Mouse (Mus musculus): ENCODE measurements around the gene Gm20388. TPM values are rescaled to one million over a fixed set of nuclear protein-coding genes. Genes with fewer than 3 reads are reported as not detected.
"Not testable (repeated sequence)": the region's sequence is repeated elsewhere in the genome, so short reads cannot be mapped to it uniquely, and the experiment has no call there.

Gene Gm20388
- polyA plus RNA-seq, 1 experiment from 2014 or later: 4.4 TPM

DNA sequence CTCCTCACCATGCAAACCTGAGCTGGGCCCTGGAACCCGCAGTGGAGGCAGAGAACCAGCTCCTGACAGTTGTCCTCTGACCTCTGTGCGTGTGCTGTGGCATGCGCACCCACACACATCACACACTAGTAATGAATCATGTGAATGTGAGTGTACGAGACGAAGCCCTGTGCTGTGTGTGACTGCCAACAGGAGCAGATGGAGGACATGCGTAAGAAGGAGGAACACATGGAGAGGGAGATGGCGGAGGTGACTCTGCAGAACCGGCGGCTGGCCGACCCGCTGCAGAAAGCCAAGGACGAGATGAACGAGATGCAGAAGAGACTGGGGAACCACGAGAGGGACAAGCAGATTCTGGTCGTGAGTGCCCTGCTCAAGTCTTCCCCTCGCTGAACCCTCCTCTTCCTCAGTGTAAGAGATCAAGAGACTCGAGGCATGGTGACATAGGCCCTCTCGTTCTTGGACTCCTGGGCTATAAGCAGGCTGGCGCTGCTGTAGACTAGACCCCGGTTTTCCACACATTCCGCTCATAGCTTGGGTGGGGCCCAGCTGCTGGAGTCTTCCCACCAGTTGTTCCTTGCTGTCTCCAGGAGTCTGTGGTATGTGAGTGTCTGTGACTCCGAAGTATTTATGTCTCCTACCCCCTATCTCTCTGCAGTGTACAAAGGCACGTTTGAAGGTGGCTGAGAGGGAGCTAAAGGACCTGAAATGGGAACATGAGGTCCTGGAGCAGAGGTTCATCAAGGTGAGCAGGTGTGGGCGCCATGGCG, 3617.3 kb downstream of the Gm20388 start:
- Histone ChIP-seq H3K9ac (replicated peaks) (no peak overlapping the region), H3K4me3 (replicated peaks) (no peak overlapping the region), H3K4me2 (replicated peaks) (no peak overlapping the region), H3K27ac (no peak overlapping the region), H3K9me3 (no peaks in the 10 kb centered on the region), H3K27me3 (no peaks in the 10 kb centered on the region), H3K4me1 (replicated peaks) (no peaks in the 10 kb centered on the region), H3K36me3 (peaks cover 99% of the 10 kb centered on the region)
- no peak for ATAC-seq
- 92% methylated on average over 25 of the region's 25 CpGs for WGBS

GRCm38 (mm10) chr8:123536242-123536989, 3625.8 kb downstream of the Gm20388 start:
- Histone ChIP-seq H3K4me3 (replicated peaks) (no peak overlapping the region), H3K9ac (replicated peaks) (no peak overlapping the region), H3K4me1 (replicated peaks) (no peaks in the 10 kb centered on the region), H3K9me3 (no peaks in the 10 kb centered on the region), H3K27ac (no peak overlapping the region), H3K36me3 (peaks cover 56% of the 10 kb centered on the region), H3K27me3 (peaks cover 13% of the 10 kb centered on the region), H3K4me2 (replicated peaks) (no peak overlapping the region)
- whole genome bisulfite sequencing: 87% methylated on average over 9 of the region's 9 CpGs
- ATAC-seq: no peak

GRCm38 (mm10) chr8:123536990-123537380, 3626.3 kb downstream of the Gm20388 start:
- H3K27ac ChIP-seq: no peak overlapping the region
- no peak for ATAC-seq
- no peak overlapping the region for H3K4me2 ChIP-seq (replicated peaks)
- no peaks in the 10 kb centered on the region for H3K9me3 ChIP-seq
- peaks cover 50% of the 10 kb centered on the region for H3K36me3 ChIP-seq
- no peak overlapping the region for H3K9ac ChIP-seq (replicated peaks)
- no peak overlapping the region for H3K4me3 ChIP-seq (replicated peaks)
- peaks cover 13% of the 10 kb centered on the region for H3K27me3 ChIP-seq
- no peaks in the 10 kb centered on the region for H3K4me1 ChIP-seq (replicated peaks)
- WGBS: 31% methylated on average over 10 of the region's 10 CpGs

GRCm38 (mm10) chr8:123537641-123538040, 3627.0 kb downstream of the Gm20388 start:
- not testable (repeated sequence) for H3K4me1 ChIP-seq (replicated peaks); ATAC-seq
- WGBS: 78% methylated on average over 7 of the region's 14 CpGs

DNA sequence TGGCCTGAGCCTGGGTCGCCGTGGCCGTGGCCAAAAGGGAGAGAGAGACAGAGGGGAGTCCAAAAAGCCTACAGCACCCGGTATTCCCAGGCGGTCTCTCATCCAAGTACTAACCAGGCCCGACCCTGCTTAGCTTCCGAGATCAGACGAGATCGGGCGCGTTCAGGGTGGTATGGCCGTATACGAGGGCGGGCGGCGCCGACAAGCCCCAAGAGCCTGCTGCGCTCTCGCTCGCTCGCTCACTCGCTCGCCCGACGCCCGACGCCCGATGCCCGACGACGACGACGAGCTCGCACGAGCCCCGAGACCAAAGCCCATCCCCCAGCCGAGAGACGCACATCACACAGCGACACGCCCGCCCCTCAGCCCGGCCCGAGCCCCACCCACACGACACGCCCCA, 3653.6 kb downstream of the Gm20388 start:
- not testable (repeated sequence) for H3K27me3 ChIP-seq; H3K4me1 ChIP-seq (replicated peaks); H3K9me3 ChIP-seq; H3K27ac ChIP-seq; H3K9ac ChIP-seq (replicated peaks); H3K36me3 ChIP-seq; H3K4me2 ChIP-seq (replicated peaks); ATAC-seq; H3K4me3 ChIP-seq (replicated peaks)
- no CpG with 5 or more reads among the region's 45 CpGs for WGBS

More at GRCm38 (mm10) chr8:123537641-123538040, 3627.0 kb downstream of the Gm20388 start:
- H3K27me3 ChIP-seq: peaks cover 13% of the 10 kb centered on the region
- H3K4me2 ChIP-seq (replicated peaks); H3K4me3 ChIP-seq (replicated peaks); H3K27ac ChIP-seq; H3K9ac ChIP-seq (replicated peaks); H3K9me3 ChIP-seq: not testable (repeated sequence)
- H3K36me3 ChIP-seq: peaks cover 44% of the 10 kb centered on the region

DNA sequence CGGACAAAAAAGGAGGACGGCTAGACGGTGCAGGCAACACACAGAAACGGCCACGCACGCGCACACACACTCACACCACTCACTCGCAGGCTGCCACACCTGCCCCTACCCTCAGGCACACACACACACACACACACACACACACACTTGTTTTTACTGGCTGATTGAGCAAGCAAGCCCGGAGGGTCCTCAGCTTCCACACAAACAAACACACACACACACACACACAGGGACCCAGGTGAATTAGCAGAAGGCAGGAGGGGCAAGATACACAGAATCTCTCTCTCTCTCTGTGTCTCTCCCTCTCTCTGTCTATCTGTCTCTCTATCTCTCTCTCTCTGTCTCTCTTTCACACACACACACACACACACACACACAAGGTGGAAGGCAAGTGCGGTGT, 3664.7 kb downstream of the Gm20388 start:
- H3K36me3 ChIP-seq; ATAC-seq; H3K27ac ChIP-seq; H3K9me3 ChIP-seq; H3K4me3 ChIP-seq (replicated peaks); H3K27me3 ChIP-seq; H3K4me1 ChIP-seq (replicated peaks); H3K4me2 ChIP-seq (replicated peaks); H3K9ac ChIP-seq (replicated peaks): not testable (repeated sequence)
- 94% methylated on average over 2 of the region's 10 CpGs for WGBS

GRCm38 (mm10) chr8:123600666-123601172, 3690.1 kb downstream of the Gm20388 start:
- H3K4me3 ChIP-seq (replicated peaks); H3K36me3 ChIP-seq; H3K27me3 ChIP-seq; H3K4me2 ChIP-seq (replicated peaks); ATAC-seq; H3K9ac ChIP-seq (replicated peaks); H3K9me3 ChIP-seq; H3K27ac ChIP-seq; H3K4me1 ChIP-seq (replicated peaks): not testable (repeated sequence)
- WGBS: 78% methylated on average over 15 of the region's 19 CpGs

GRCm38 (mm10) chr8:123601457-123601856, 3690.8 kb downstream of the Gm20388 start:
- not testable (repeated sequence) for H3K4me2 ChIP-seq (replicated peaks); H3K27ac ChIP-seq; H3K9ac ChIP-seq (replicated peaks); H3K9me3 ChIP-seq; H3K27me3 ChIP-seq; H3K4me3 ChIP-seq (replicated peaks); H3K4me1 ChIP-seq (replicated peaks); ATAC-seq; H3K36me3 ChIP-seq
- WGBS: no CpG with 5 or more reads among the region's 40 CpGs

DNA sequence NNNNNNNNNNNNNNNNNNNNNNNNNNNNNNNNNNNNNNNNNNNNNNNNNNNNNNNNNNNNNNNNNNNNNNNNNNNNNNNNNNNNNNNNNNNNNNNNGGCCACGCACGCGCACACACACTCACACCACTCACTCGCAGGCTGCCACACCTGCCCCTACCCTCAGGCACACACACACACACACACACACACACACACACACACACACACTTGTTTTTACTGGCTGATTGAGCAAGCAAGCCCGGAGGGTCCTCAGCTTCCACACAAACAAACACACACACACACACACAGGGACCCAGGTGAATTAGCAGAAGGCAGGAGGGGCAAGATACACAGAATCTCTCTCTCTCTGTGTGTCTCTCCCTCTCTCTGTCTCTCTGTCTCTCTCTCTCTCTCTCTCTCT, 3702.0 kb downstream of the Gm20388 start:
- H3K9ac ChIP-seq (replicated peaks); H3K27ac ChIP-seq; H3K36me3 ChIP-seq; H3K27me3 ChIP-seq; H3K4me1 ChIP-seq (replicated peaks); H3K4me3 ChIP-seq (replicated peaks); H3K4me2 ChIP-seq (replicated peaks); ATAC-seq; H3K9me3 ChIP-seq: not testable (repeated sequence)
- 85% methylated on average over 2 of the region's 5 CpGs for WGBS

GRCm38 (mm10) chr8:123623523-123623922, 3712.9 kb downstream of the Gm20388 start:
- H3K4me1 ChIP-seq (replicated peaks); H3K4me2 ChIP-seq (replicated peaks); H3K27ac ChIP-seq; H3K9ac ChIP-seq (replicated peaks); H3K36me3 ChIP-seq; ATAC-seq; H3K4me3 ChIP-seq (replicated peaks); H3K9me3 ChIP-seq: not testable (repeated sequence)
- H3K27me3 ChIP-seq: peaks cover 40% of the 10 kb centered on the region
- WGBS: no CpG with 5 or more reads among the region's 39 CpGs

DNA sequence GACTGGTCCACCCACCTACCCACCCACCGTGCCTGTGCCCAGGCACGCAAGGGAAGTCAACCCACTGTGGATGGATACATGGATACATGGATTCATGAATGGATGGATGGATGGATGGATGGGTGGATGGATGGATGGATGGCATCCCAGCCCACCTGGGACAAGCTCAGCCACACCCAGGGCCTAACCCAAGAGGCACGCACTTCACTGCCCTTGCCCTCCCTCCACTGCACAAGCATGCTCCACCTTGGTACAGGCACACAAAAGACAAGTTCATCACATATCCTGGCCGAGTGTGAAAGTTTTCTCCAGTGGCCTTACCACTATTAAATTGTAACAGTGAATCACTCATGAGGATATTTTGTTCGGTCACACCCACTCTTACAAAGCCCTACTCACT, 3713.6 kb downstream of the Gm20388 start:
- Histone ChIP-seq H3K27me3 (peaks cover 43% of the 10 kb centered on the region), H3K4me1 (replicated peaks) (peaks cover 8% of the 10 kb centered on the region), H3K4me3 (replicated peaks) (no peak overlapping the region), H3K36me3 (no peaks in the 10 kb centered on the region), H3K27ac (no peak overlapping the region), H3K9me3 (no peaks in the 10 kb centered on the region), H3K4me2 (replicated peaks) (no peak overlapping the region), H3K9ac (replicated peaks) (no peak overlapping the region)
- WGBS: 65% methylated on average over 5 of the region's 5 CpGs
- ATAC-seq: no peak

DNA sequence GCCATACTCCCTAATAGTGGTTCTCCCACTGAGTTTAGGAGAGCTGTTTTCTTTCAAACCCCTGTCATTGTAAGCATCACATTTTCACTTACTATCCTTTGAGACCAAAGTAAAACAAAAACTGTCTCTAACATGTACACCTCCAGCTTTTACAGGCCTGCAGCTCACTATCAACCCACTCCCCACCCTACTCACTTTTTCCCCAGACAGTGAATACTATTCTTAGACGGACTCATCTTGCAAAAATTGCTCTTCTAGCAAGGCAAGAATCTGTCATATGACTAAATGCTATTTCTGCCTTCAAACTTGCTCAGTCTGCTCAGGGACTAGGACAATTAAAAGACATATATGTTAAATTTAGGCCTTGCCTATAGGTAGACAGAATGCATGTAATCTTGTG, 3714.1 kb downstream of the Gm20388 start:
- H3K9ac ChIP-seq (replicated peaks): no peak overlapping the region
- H3K4me2 ChIP-seq (replicated peaks): no peak overlapping the region
- H3K4me1 ChIP-seq (replicated peaks): peaks cover 10% of the 10 kb centered on the region
- no peak for ATAC-seq
- peaks cover 47% of the 10 kb centered on the region for H3K27me3 ChIP-seq
- no peaks in the 10 kb centered on the region for H3K9me3 ChIP-seq
- H3K27ac ChIP-seq: no peak overlapping the region
- H3K4me3 ChIP-seq (replicated peaks): no peak overlapping the region
- H3K36me3 ChIP-seq: no peaks in the 10 kb centered on the region
- 45% methylated on average over 1 of the region's 1 CpGs for WGBS

All from midbrain, embryonic 13.5 days (tissue).